Mouse (Mus musculus) T-cell, adult 66 days (primary cell): ENCODE results near the gene H2bfm. TPM values are rescaled to one million over a fixed set of nuclear protein-coding genes. Genes with fewer than 3 reads are reported as not detected.

Experiments used
- total RNA-seq, 2 experiments: library from RNA; stranded (reverse); gene quantifications; 3 replicates in 1 of 2; 4 replicates in 1 of 2; pipeline ENCODE4 v1.2.4; 2023

H2bfm gene
- total RNA-seq: not detected

GRCm38 (mm10) chrX:136927031-136927430 is at the start of gene H2bfm:
Gene H2bfm, plus strand, starts transcription at chrX:136927325.

DNA sequence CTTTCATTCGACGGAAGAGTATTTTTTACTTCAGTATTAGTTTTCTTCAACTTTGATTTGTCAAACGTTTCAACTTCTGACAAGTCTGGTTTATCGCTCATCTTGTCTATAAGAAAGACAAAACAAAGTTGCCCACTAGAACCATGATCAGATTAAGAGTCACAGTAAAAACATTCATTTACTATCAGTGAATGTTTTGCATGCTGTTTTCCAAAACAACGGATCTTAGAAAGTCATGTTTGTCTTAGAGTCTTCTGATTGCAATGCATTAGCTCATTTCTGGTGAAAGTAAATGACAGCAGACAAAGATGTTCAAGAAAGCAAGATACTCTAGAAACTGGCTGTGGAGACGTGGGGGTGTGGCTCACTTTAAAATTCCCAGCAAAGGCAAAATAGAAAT is 48.3 kb downstream of the H2bfm start, which contains the start of gene Tmsb15b2:
Gene Tmsb15b2 (minus strand): TSS at position 101 of the 400 bp plus-strand sequence.

GRCm38 (mm10) chrX:136976424-136977084 is 49.4 kb downstream of the H2bfm start, which contains the start of the genes Tmsb15l and Tmsb15b1:
Gene Tmsb15l, minus strand, starts transcription at chrX:136976869.
Gene Tmsb15b1, minus strand, starts transcription at chrX:136976874.

Other genes starting within 250 kb of the H2bfm start
- not detected for gene Tceal1, start 219.3 kb upstream of the H2bfm start, total RNA-seq
- gene Morf4l2, start 183.6 kb upstream of the H2bfm start, total RNA-seq: 100 to 1,000 TPM; 108 to 113 TPM
- gene Glra4, start 147.2 kb upstream of the H2bfm start, total RNA-seq: not detected
- 1 to 10 TPM; 3.6 to 5.2 TPM for gene Plp1, start 104.7 kb upstream of the H2bfm start, total RNA-seq
- not detected for gene Rab9b, start 58.6 kb upstream of the H2bfm start, total RNA-seq
- gene Tmsb15b2, start 48.2 kb downstream of the H2bfm start, total RNA-seq: 10 to 100 TPM; 14.1 to 21.9 TPM
- gene Tmsb15l, start 49.5 kb downstream of the H2bfm start, total RNA-seq: 1 to 10 TPM in 1 of 2 experiments, not detected in 1; 1.1 TPM
- 10 to 100 TPM in 1 of 2 experiments, 1 to 10 TPM in 1; 1.7 to 16.1 TPM for gene Tmsb15b1, start 49.5 kb downstream of the H2bfm start, total RNA-seq
- 1 to 10 TPM; 6.4 to 6.9 TPM for gene Zcchc18, start 65.8 kb downstream of the H2bfm start, total RNA-seq
- gene Slc25a53, start 111.0 kb downstream of the H2bfm start, total RNA-seq: 10 to 100 TPM; 13.4 to 22.2 TPM
- gene Fam199x, start 122.3 kb downstream of the H2bfm start, total RNA-seq: 1 to 10 TPM; 7.5 to 7.8 TPM
- not detected for gene Esx1, start 194.8 kb downstream of the H2bfm start, total RNA-seq